Mouse (Mus musculus) small intestine, adult 2 months (tissue): ENCODE measurements around the gene Wfdc21.

Experiments used
- CTCF ChIP-seq: fragments of 200-500 bp; IDR thresholded peaks from 2 replicates; pipeline ENCODE4 v1.5.1; 2012; ENCODE audit warnings: low read depth, mild to moderate bottlenecking, control low read depth, inconsistent platforms, low read length, moderate library complexity, mixed read lengths; ENCODE audit not compliant: insufficient replicate concordance, insufficient read length; ENCODE audit errors: extremely low read depth
- POLR2A ChIP-seq: fragments of 200-500 bp; IDR thresholded peaks from 2 replicates; pipeline ENCODE4 v1.6.1; 2012; ENCODE audit warnings: low read depth, mild to moderate bottlenecking, control low read depth, inconsistent platforms, low read length, moderate library complexity

- no peak for TF ChIP-seq CTCF
- no peak for TF ChIP-seq POLR2A
These were observed 41.6 kb downstream of the Wfdc21 start for GRCm38 (mm10) chr11:83788331-83788730.
